Mouse (Mus musculus): ENCODE results near the gene Rpa2.
"Not testable (repeated sequence)": the region's sequence is repeated elsewhere in the genome, so short reads cannot be mapped to it uniquely, and the experiment has no call there.

The Rpa2 gene

DNA sequence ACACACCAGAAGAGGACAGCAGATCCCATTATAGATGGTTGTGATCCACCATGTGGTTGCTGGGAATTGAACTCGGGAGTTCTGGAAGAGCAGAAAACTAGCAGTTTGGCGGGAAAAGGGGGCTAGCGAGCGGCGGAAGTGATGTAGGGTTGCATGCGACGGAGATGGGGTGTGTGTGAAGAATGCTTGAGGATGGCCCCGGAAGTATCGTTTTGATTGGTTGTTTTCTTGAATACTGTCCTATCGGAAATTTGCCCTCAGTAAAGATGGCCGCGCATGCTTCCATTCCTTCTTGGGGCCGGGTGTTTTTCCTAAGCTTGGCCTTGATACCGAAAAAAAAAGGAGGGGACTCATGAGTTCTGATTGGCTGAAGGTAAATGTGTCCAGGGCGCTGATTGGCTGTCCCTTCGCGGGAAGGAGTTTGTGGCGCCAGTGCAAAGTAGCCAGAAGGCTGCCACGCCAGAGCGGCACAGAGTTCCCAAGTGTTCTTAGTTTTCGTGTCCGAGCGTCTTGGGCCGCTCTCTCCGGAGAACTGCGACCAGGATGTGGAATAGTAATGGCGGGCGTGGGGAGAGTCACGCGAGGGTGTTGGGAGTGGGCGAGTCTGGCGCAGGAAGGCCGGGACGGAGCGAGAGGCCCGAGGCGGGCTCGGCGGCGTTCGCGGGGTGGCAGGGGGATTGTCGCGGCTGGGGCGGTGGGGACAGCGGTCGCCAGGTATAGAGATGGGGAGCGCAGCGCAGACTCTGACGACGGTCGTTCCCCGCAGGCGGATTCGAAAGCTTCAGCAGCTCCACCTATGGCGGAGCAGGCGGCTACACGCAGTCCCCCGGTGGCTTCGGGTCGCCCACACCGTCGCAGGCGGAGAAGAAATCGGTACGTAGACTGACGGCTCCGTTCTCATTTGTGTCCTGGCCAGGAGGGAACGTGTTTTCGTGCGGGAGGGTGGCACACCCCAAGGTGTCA is at the start of gene Rpa2:
Gene Rpa2, plus strand, starts transcription at position 419 of the 963 bp plus-strand sequence.
- DNase-seq (ENCODE audit: low spot score in 2 of 2) = peak; percentile 97 to 99

DNA sequence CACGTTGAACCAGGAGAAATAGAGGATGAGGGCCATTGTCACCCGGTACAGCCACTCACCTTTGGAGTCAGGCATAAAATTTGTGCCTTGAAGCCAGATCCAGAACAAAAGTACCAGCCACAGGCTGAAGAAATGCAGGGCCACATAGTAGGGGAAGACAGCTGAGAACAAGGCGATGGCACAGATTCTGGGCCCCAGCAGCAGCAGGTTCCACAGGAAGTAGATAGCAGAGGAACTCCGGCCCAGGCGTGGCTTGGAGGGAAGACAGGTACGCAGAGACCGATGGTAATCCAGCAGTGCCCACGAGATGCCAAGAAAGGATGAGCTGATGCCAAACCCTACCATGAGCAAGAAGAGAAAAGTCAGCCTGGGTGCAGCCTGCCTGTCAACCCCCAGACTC is 39.9 kb upstream of the Rpa2 start:
- no peak for DNase-seq (ENCODE audit: low spot score in 2 of 2)

DNA sequence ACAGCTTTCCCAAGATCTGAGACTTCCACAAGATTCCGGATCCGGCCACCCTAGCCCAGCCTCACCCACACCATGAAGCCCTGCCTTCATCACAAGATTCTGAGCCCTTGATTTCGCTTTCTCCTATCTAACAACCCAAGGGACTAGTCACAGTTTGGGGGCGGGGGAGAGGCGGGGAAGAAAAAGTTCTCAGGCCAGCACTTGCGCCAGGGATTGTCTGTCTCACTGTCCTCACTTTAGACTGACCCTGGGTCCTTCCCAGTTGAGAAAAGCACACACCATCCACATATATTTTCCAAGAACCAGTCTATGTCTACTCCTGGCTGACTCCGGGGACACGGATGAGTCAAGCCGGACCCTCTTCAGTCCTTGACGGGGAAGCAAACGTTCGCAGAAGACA is 36.5 kb upstream of the Rpa2 start:
- no peak for DNase-seq (ENCODE audit: low spot score in 2 of 2)

DNA sequence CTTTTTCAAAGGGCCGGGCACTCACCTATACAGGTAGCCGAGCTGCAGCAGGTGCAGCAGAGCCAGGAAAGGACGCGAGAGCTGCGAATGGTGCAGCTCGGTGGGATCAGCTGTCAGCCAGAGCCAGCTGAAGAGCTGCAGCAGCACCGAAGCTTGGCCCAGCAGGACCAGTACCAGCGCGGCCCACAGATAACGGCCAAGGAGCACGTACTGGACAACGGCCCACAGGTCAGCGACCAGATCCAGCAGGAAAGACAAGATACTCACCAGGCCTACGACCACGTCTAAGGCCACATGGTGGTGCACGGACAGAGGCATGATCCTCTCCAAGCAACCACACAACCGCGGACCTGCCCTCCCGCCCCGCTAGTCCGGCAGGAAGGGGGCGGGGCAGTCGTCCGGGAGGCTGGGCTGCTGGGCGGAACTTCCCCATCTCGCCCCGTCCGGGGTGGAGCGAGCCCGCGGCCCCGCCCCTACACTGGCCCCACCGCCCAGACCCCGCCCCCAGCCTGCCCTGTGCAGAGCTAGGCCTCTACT is 35.9 kb upstream of the Rpa2 start, which contains the start of gene Xkr8:
Gene Xkr8, minus strand, starts transcription at position 399 of the 537 bp plus-strand sequence.
- DNase-seq (ENCODE audit: low spot score in 2 of 2) = peak; percentile 20 to 46

DNA sequence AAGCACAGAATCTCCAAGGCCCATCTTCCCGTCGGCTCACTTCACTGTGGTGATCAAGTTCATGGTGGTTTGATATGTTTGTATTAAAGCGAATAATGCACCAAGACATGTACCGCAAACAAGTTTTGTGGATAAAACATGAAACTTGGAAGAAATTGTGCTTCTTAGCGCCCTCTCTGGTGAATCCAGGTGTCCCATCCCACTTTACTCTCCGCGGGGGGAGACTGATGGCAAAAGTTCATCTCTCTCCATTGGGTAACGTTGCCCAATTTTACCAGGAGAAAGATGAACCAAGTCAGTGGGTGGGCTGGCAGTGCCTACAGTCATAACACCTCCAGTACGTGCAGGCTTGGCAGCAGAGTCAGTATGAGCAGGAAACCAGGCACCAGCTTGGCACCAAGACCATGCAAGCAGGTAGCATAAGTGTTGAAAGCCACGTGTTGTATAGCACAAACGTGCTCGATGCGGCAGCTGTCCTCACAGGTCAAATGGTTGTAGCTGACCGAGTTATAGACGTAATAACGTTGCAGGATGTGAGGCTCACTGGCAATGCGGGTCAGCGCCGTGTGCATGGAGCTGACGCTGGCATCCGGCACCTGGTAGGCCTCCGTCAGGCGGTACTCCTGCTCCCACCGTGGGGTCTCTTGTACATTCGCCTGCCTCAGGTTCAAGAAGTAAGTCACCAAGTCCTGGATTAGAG is 34.9 kb upstream of the Rpa2 start:
- DNase-seq (ENCODE audit: low spot score in 2 of 2) = no peak

DNA sequence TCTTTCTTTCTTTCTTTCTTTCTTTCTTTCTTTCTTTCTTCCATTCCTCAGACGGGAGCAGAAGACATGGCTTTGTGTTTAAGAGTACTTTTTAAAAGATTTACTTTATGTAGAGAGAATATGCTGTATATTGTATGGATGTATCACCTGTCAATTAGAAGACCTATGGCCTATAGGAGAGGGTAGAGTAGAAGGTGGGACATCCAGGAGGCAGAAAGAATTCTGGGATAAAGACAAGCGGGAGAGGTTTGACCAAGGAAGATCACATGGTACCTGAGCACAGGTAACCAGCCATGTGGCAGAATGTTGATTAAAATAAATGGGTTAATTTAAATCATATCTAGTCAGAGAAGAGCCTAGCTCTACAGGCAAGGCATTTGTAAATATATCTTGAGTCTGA is 33.4 kb upstream of the Rpa2 start:
- DNase-seq (ENCODE audit: low spot score in 2 of 2) = no peak

DNA sequence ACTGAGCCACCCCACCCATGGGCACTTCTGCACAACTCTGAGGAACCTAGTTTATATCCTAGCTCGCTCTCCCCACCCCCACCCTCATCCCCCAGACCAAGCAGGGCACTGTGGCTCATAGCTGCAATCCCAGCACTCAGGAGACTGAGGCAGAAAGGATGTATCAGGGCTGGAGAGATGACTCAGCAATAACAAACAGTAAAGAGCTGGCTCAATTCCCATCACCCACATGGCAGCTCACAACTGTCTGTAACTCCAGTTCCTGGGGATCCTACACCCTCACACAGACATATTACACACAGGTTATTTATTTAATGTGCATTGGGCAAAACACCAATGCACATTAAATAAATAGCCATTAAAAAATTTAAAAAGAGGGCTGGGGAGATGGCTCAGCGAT is 32.7 kb upstream of the Rpa2 start:
- no peak for DNase-seq (ENCODE audit: low spot score in 2 of 2)

DNA sequence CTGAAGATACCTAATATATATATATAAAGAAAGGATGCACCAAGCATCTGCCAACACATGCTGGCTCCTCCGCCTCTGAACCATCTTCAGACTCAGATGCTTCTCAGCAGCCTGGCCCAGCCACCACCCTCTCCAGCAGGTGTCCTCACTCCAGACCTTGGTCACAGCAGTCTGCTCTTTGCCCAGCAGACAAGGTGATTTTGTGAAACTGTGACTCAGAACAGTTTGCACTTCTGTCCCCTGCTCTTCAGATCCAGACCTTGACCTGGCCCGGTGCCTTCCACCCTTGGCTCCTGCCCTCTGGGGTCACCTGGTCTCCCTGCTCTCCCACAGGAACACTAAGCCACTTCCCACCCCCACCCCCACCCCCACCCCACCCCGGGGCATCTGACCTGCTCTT is 32.2 kb upstream of the Rpa2 start:
- no peak for DNase-seq (ENCODE audit: low spot score in 2 of 2)

DNA sequence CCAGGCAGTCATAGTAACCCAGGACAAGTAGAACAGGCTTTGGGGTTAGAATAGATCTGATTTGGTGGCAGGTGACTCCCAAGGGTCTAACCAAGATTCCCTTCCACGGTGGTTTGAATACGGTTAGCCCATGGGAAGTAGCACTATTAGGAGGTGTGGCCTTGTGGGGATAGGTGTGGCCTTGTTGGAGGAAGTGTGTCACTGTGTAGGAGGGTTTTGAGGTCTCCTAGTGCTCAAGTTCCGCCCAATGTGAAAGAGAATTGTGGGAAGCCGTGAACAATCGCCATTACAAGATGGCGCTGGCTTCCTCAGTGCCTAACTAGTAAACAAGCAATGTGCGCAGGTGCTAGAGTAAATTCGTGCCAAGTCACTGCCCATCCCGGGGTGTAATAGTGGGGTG is 31.0 kb upstream of the Rpa2 start:
- not testable (repeated sequence) for DNase-seq (ENCODE audit: low spot score in 2 of 2)

DNA sequence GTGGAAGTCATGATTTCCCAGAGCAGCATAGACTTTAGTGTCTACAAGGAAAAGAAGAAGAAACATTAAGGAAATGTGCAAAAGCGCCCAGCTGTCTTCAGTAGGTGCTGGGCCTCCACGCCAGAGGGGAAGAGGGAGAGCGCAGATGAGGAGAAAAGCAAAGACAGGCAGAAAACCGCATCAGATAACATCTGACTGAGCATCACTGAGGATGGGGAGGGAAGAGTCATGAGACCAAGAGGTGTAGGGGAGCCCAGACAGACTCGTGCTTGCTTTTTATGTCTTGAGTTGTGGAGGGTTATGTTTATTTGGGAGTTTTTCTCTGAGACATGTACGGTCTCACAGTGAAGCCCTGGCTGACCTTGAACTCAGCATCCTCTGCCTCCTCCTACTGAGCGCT is 26.6 kb upstream of the Rpa2 start:
- DNase-seq (ENCODE audit: low spot score in 2 of 2) = no peak

DNA sequence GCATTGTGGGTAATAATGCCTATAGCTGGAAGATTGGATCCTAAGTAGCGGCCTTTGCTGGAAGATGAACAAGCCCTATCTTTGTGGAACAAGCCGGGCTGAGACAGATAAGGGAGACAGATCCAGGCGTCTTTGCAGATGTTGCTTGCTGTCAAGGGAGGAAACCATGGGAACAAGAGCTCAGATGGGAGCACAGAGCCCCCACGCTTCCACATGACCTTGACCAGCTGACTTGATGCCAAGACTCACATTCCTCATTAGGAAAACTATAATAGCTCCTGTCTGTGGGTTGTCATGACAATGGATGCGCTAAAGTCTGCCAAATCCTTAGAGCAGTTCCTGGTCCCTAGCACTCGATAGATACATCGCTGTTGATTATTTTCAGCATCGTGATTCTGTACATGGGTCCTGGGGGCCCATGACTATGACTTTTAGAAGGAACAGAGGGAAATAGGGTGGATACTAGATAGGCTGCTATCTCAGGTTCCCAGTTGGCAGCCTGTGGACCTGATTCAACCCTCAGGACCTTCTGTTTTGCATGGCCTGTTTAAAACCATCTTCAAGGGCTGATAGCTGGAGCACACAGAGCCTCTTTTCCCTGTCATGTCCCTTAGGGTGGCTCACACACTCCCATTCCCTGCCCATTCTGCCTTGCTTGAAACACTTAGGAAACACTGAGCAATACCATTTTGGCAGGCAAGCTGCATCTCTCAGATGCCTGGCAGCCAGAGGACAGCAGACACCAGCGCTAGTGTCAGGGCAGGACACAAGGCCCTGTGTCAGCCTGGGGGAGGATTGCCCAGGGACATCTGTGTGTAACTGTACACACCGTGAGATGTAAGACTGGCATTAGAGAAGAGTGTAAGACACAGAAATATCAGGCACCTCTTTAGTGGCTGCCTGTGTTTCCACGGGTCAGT is 23.9 kb upstream of the Rpa2 start:
- DNase-seq (ENCODE audit: low spot score in 2 of 2) = peak in 1 of 2 experiments; percentile 21

DNA sequence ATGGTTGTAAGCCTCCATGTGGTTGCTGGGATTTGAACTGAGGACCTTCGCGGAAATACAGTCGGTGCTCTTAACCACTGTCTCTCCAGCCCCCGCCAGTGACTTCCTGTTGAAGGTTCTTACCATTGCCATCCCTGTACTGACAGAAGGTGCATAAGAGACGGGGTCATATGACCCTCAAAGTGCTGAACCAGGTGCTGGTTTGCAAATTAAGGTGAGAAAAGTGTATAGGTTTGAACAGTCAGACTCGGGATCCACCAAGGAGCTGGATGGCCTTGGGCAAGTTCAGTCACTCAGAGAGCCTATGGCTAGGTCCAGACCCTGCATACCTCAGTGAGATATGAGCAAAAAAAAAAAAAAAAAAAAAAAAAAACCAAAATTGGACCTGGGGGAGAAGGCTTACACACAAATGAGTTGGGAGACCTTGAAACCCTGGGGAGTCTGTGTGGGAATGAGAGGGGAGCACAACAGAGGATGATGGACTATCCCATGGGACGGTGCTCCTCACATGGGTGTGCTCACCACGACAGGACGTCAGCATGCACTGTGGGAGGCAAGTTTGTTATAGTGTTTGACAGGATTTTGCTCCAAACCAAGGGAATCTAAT is 21.1 kb upstream of the Rpa2 start:
- no peak for DNase-seq (ENCODE audit: low spot score in 2 of 2)

DNA sequence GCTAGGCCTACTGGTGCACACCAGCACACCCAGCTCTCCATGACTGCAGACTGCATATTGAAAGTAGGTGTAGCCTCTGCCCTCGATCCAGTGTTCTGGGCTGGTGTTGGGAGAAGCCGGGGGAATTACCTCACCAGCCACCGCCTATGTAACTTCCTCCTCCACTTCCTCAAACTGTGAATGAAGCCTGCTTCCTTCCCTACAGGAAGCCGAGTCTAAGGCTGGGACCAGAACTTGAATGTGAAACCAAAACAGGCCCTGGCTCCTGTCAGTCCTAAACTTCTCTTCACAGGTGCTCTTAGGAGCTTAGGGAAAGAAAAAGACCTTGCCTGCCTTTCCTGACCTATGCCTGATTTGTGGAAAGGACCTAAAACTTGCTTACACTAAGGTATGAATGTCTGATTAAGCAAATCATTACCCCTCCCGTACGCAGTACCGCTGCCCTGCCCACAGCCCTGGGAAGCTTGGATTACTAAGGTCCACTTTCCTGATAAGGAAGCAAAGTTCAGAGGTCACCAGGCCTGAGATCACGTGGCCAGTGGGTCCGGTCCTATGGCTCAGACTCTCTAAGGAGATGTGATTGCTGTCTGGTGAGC is 20.4 kb upstream of the Rpa2 start:
- DNase-seq (ENCODE audit: low spot score in 2 of 2) = no peak

DNA sequence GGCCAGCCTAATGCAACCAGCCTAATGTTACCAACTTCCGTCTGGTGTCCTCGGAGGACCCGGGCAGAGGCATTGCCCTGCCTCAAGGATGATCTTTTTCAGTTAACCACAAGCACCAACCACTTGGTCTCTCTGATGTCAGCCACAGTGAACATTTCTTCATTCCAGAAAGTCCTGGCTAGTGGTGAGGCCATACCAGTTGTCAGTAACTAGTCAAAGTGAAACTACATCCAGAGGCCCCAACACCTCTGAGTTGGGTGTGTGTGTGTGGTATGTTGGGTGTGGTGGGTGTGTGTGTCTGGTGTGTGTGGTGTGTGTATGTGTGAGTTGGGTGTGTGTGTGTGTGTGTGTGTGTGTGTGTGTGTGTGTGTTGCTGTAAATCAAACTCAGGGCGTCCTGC is 19.4 kb upstream of the Rpa2 start:
- no peak for DNase-seq (ENCODE audit: low spot score in 2 of 2)

DNA sequence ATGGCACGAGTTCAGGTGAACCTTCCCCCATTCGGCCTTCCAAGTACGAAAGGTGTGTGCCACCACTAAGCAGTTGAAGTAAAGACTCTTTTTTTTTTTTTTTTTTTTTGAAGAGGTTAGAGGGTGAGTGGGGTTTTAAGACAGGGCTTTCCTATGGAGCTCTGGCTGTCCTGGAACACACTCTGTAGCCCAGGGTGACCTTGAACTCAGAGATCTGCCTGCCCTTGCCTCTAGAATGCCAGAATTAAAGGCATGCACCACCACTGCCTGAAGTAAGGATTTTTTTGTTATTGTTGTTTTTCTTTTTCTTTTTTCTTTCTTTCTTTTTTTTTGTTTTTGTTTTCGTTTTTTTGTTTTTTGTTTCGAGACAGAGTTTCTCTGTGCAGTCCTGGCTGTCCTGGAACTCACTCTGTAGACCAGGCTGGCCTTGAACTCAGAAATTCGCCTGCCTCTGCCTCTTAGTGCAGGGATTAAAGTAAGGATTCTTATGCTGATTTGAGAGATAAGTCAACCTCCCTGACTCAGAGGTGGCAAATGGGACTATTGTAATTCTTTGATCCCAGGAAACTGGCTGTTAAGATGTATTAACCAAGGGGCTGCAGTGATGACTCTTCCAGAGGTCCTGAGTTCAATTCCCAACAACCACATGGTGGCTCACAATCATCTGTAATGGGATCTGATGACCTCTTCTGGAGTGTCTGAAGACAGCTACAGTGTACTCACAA is 18.7 kb upstream of the Rpa2 start:
- DNase-seq (ENCODE audit: low spot score in 2 of 2) = no peak

DNA sequence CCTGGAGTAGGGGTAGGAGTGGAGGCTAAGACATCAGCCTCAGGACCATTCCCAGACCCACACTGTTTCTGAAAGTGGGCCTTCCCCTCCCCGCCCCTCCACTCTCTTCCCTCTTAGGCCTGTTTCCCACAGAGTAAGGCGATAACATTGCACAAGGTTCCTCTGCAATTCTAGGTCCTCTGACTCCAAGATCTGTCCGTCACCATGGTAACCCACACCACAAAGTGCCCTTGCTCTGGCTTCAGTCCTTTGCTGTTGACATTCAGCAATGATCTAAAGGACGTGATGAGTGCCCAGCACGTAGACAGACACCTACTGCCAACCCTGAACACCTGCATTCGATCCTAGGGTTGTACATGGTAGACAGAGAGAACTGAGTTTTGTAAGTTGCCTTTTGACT is 15.1 kb upstream of the Rpa2 start:
- DNase-seq (ENCODE audit: low spot score in 2 of 2) = no peak

DNA sequence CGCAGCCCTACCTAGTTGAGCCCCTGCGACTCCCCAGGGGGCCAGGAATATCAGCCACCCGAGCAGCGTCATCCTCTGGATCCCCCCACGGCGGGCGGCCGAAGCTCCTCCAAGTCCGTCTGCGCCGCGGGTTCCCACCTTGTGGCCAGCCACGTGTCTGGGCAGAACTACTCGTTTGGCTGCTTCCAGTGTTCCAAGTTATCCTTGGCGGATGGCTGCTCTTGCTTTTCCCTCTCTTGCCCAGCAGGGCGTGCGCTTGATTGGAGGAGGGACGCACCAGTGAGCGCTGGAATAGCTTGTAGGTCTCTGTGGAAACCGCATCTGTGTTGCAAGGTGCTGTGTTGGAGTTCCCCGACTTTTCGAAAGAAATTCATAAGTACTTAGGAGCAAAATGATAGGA is 11.2 kb upstream of the Rpa2 start, which contains the start of gene Smpdl3b:
Gene Smpdl3b, minus strand, starts transcription at position 279 of the 400 bp plus-strand sequence.
- DNase-seq (ENCODE audit: low spot score in 2 of 2) = peak; percentile 46 to 48

DNA sequence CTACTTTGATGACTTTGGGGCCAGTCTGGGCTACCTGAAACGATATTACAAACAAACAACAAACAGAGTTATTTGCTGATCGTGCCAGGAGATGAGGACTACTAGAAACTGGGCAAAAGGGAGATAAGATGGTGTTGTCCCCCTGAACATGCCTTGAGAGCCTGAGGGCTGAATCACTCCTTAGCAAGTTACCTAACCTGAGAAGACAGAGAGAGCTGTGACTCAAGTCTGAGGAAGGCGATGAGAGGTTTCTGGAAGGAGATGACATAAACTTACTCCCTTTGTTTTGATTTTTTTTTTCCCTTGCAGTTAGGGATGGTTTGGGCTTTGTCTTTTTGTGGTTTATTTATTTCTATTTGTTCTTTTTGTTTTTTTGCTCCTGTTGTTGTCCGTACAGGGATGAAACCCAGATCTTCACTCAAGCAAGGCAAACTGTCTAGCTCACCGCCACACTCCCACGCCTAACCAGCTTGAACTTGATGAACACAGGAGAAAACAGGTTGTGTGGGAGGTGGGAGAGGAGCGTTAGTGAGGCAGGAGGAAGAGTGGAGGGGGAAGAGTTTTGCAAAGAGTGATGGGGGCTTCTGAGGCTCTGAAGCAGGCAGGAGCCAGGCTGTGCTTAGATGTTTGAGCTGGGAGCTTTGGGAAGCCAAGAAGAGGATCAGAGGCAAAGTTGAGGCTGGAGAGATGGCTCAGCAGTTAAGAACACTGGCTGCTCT is 10.3 kb upstream of the Rpa2 start:
- no peak for DNase-seq (ENCODE audit: low spot score in 2 of 2)

DNA sequence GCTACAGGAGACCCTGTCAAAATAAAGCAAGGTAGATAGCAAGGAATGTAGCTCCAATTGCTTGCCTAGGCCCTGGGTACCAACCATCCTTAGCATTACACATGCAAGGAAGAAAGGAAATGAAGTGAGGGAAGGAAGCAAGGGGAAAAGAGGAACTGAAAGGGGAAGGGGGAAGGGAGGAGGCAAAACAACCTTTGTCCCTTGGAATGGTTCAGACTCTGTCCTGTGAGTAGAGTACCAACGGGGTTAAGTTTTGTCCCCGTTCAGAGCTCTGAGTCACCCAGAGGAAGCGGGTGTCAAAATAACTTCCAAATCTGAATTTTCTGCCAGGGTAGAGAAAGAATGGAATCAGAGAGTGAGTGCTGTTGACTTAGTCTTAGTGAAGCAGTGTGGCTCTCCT is 7.8 kb upstream of the Rpa2 start:
- no peak for DNase-seq (ENCODE audit: low spot score in 2 of 2)
